Mouse (Mus musculus): ENCODE measurements at regions not wholly inside any gene's neighbourhood (a gene's known extent, or its start where the extent isn't known, plus 50 kb on each side); places are given as distances from the start of the nearest gene placed in this dataset.

GRCm38 (mm10) chr11:114176671-114177212 is 109.9 kb upstream of the Sdk2 start:
- no peak overlapping the region for H3K4me3 ChIP-seq
- H3K27ac ChIP-seq (replicated peaks), result no peak overlapping the region
- peaks cover 24% of the 10 kb centered on the region for H3K27me3 ChIP-seq (ENCODE audit: low read depth, poor library complexity, severe bottlenecking)
- DNase-seq (ENCODE audit: low spot score), result no peak
- H3K4me1 ChIP-seq, result peaks cover 42% of the 10 kb centered on the region
- 81% methylated on average over 4 of the region's 4 CpGs for WGBS
- H3K9me3 ChIP-seq (replicated peaks), result no peaks in the 10 kb centered on the region
- H3K36me3 ChIP-seq, result no peaks in the 10 kb centered on the region

DNA sequence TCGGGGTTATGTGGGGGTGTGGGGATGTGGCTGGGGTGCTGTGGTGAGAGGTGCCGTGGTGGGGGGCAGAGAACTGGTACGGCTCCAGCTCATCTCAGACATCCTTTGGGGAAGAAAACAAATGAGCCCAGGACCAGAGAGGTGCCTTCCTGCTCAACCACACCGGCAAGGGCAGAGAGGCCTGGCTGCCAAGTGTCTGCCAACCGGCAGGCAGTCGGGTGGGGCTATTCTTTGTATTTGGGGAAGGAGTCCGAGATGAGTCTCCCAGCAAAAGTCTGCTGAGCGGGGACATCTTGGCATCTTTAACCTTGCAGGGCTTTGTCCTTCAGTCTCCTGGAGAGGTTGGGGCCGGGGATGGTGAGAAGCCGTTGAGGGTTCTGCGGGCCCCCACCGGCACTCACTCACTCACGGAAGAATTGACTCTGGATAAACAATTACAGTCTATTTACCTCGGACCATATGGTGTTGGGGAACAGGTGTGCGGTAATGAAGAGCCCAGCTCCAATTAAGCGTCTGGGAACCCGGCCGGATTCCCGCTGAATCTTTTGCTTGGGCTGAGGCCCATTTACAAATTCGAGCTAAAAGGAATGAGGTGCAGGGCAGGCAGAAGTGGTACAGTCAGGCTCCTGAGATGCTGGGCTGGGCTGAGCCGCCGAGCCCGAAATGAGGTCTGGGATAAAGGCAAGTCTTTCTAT is 108.7 kb upstream of the Sdk2 start:
- Histone ChIP-seq H3K27ac (replicated peaks) (no peak overlapping the region), H3K4me3 (no peak overlapping the region), H3K27me3 (ENCODE audit: low read depth, poor library complexity, severe bottlenecking) (peaks cover 24% of the 10 kb centered on the region), H3K36me3 (no peaks in the 10 kb centered on the region), H3K9me3 (replicated peaks) (no peaks in the 10 kb centered on the region), H3K4me1 (peaks cover 42% of the 10 kb centered on the region)
- DNase-seq (ENCODE audit: low spot score), result no peak
- WGBS, result 39% methylated on average over 23 of the region's 23 CpGs

DNA sequence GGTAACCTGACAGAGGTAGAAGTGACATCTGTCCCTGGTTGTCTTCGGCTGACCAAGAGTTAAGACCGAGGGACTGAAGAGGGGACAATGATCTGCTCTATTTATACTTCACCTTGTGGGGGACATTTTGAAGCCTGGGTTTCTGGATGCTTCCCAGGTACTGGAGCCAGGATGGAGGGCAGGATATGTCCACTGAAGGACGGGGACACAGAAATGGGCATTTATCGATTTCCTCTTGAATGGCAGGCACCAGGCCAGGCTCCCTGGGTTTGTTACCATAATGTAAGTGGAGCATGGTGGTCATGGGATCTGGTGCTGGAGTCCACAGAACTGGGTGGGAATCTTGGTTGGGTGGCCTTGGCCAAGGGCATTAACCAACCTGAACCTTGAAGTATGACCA is 108.0 kb upstream of the Sdk2 start:
- H3K9me3 ChIP-seq (replicated peaks), result no peaks in the 10 kb centered on the region
- no peak for DNase-seq (ENCODE audit: low spot score)
- no peak overlapping the region for H3K4me3 ChIP-seq
- 87% methylated on average over 4 of the region's 4 CpGs for WGBS
- peaks cover 41% of the 10 kb centered on the region for H3K4me1 ChIP-seq
- no peaks in the 10 kb centered on the region for H3K36me3 ChIP-seq
- H3K27ac ChIP-seq (replicated peaks), result no peak overlapping the region
- H3K27me3 ChIP-seq (ENCODE audit: low read depth, poor library complexity, severe bottlenecking), result peaks cover 24% of the 10 kb centered on the region

- Histone ChIP-seq H3K27me3 (ENCODE audit: low read depth, poor library complexity, severe bottlenecking) (no peaks in the 10 kb centered on the region; the same call in 1 of the 2 replicates), H3K4me3 (no peak overlapping the region), H3K4me1 (peaks cover 10% of the 10 kb centered on the region), H3K27ac (replicated peaks) (no peak overlapping the region), H3K9me3 (replicated peaks) (no peaks in the 10 kb centered on the region), H3K36me3 (no peaks in the 10 kb centered on the region)
- WGBS, result 92% methylated on average over 13 of the region's 13 CpGs
- no peak for DNase-seq (ENCODE audit: low spot score)
Measured at GRCm38 (mm10) chr11:114168231-114168661, 101.4 kb upstream of the Sdk2 start.

- WGBS, result 45% methylated on average over 23 of the region's 23 CpGs
- H3K27ac ChIP-seq (replicated peaks), result no peak overlapping the region; the same call in 1 of the 2 replicates
- H3K27me3 ChIP-seq (ENCODE audit: low read depth, poor library complexity, severe bottlenecking), result no peaks in the 10 kb centered on the region; the same call in 1 of the 2 replicates
- DNase-seq (ENCODE audit: low spot score), result no peak
- no peaks in the 10 kb centered on the region for H3K36me3 ChIP-seq
- no peaks in the 10 kb centered on the region for H3K9me3 ChIP-seq (replicated peaks)
- peak overlapping the region; percentile 22 for H3K4me3 ChIP-seq
- peaks cover 10% of the 10 kb centered on the region for H3K4me1 ChIP-seq
Measured at GRCm38 (mm10) chr11:114165656-114166362, 99.0 kb upstream of the Sdk2 start.

GRCm38 (mm10) chr11:114152716-114153115 is 85.9 kb upstream of the Sdk2 start:
- no peaks in the 10 kb centered on the region for H3K27me3 ChIP-seq (ENCODE audit: low read depth, poor library complexity, severe bottlenecking)
- 89% methylated on average over 15 of the region's 15 CpGs for WGBS
- no peak overlapping the region for H3K27ac ChIP-seq (replicated peaks)
- no peak for DNase-seq (ENCODE audit: low spot score)
- no peak overlapping the region for H3K4me3 ChIP-seq
- no peaks in the 10 kb centered on the region for H3K9me3 ChIP-seq (replicated peaks)
- H3K36me3 ChIP-seq, result no peaks in the 10 kb centered on the region
- H3K4me1 ChIP-seq, result no peaks in the 10 kb centered on the region

DNA sequence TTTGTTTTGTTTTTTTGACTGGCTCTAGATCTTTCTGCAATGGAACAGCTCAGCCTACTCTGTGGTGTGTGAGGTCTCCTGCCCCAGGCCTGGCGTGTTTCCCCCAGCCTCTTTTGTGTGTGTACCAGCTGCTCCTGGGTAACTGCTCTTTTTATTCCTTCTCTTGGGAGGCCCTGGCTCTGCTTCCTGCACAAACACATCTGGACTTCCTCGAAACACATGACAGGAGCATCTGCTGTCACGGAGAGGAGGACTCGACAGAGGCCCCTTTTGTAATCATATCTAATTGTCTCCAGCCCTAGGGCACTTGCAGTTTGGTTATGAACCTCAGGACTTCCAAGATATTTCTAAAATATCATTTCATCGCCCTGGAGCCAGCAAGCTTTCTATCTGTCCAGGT is 79.5 kb upstream of the Sdk2 start:
- no peak overlapping the region for H3K4me3 ChIP-seq
- DNase-seq (ENCODE audit: low spot score), result no peak
- H3K9me3 ChIP-seq (replicated peaks), result no peaks in the 10 kb centered on the region
- peaks cover 11% of the 10 kb centered on the region for H3K4me1 ChIP-seq
- H3K27ac ChIP-seq (replicated peaks), result peak overlapping the region; percentile 38
- H3K36me3 ChIP-seq, result no peaks in the 10 kb centered on the region
- WGBS, result 50% methylated on average over 5 of the region's 5 CpGs
- H3K27me3 ChIP-seq (ENCODE audit: low read depth, poor library complexity, severe bottlenecking), result no peaks in the 10 kb centered on the region

DNA sequence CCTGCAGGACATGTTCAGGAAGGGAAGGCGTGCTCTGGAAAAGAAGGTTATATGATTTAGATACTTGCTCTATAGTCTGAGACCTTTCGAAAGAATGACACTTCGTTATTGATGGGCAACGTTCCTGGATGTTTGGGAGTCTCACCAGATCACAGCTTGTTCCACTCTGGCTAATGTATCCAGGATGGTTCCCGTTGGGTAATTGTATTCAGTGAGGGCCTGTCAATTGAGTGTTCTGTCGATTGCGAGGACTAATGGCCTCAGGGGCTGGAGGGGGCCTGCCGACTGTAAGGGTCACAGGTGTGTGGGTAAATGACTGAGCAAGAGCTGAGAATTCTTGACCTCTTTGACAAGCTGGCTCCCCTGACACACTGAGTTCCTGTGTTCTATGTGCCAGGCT is 62.4 kb upstream of the Sdk2 start:
- no peak overlapping the region for H3K4me3 ChIP-seq
- DNase-seq (ENCODE audit: low spot score), result no peak

GRCm38 (mm10) chr11:114128841-114129240 is 62.0 kb upstream of the Sdk2 start:
- H3K9me3 ChIP-seq (replicated peaks), result no peaks in the 10 kb centered on the region
- H3K4me3 ChIP-seq, result no peak overlapping the region
- peaks cover 16% of the 10 kb centered on the region for H3K4me1 ChIP-seq
- no peak for DNase-seq (ENCODE audit: low spot score)
- no peaks in the 10 kb centered on the region for H3K36me3 ChIP-seq
- WGBS, result 91% methylated on average over 8 of the region's 8 CpGs
- H3K27ac ChIP-seq (replicated peaks), result no peak overlapping the region
- no peaks in the 10 kb centered on the region for H3K27me3 ChIP-seq (ENCODE audit: low read depth, poor library complexity, severe bottlenecking)

More for the DNA sequence above, 62.4 kb upstream of the Sdk2 start:
- 84% methylated on average over 8 of the region's 8 CpGs for WGBS
- Histone ChIP-seq H3K36me3 (no peaks in the 10 kb centered on the region), H3K27me3 (ENCODE audit: low read depth, poor library complexity, severe bottlenecking) (no peaks in the 10 kb centered on the region), H3K9me3 (replicated peaks) (no peaks in the 10 kb centered on the region), H3K27ac (replicated peaks) (no peak overlapping the region), H3K4me1 (peaks cover 16% of the 10 kb centered on the region)

- DNase-seq (ENCODE audit: low spot score), result no peak
- H3K36me3 ChIP-seq, result no peaks in the 10 kb centered on the region
- no peaks in the 10 kb centered on the region for H3K9me3 ChIP-seq (replicated peaks)
- no peak overlapping the region for H3K27ac ChIP-seq (replicated peaks)
- no peak overlapping the region for H3K4me3 ChIP-seq
- H3K27me3 ChIP-seq (ENCODE audit: low read depth, poor library complexity, severe bottlenecking), result no peaks in the 10 kb centered on the region
- 31% methylated on average over 8 of the region's 8 CpGs for WGBS
- peaks cover 17% of the 10 kb centered on the region for H3K4me1 ChIP-seq
Measured at GRCm38 (mm10) chr11:114127426-114127825, 60.6 kb upstream of the Sdk2 start.

GRCm38 (mm10) chr11:114122175-114122574 is 55.3 kb upstream of the Sdk2 start:
- no peaks in the 10 kb centered on the region for H3K36me3 ChIP-seq
- H3K4me3 ChIP-seq, result no peak overlapping the region
- no peak for DNase-seq (ENCODE audit: low spot score)
- WGBS, result 76% methylated on average over 13 of the region's 13 CpGs
- H3K9me3 ChIP-seq (replicated peaks), result no peaks in the 10 kb centered on the region
- H3K27ac ChIP-seq (replicated peaks), result no peak overlapping the region
- H3K4me1 ChIP-seq, result peaks cover 18% of the 10 kb centered on the region
- no peaks in the 10 kb centered on the region for H3K27me3 ChIP-seq (ENCODE audit: low read depth, poor library complexity, severe bottlenecking)

DNA sequence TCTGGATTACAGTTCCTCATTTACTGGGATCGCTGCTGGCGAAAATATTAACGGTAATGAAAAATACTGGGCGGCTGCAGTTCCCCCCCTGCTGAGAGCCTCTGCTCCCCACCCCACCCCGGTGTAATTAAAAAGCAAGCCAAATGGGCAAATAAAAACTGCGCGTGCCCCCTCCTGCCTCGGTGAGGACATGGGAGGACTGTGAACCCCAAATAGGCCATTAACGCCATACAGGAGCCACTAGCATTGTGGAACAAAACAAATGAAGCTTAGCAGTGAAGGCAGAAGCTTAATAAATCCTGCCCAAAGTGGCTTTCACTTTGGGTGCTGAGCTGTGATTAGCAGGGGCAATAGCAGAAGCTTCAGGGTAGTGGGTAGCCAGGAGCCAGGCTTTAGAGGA is 52.3 kb upstream of the Sdk2 start:
- 92% methylated on average over 9 of the region's 9 CpGs for WGBS
- DNase-seq (ENCODE audit: low spot score), result no peak
- Histone ChIP-seq H3K4me3 (no peak overlapping the region), H3K36me3 (no peaks in the 10 kb centered on the region), H3K27me3 (ENCODE audit: low read depth, poor library complexity, severe bottlenecking) (no peaks in the 10 kb centered on the region), H3K27ac (replicated peaks) (no peak overlapping the region; the same call in 1 of the 2 replicates), H3K9me3 (replicated peaks) (no peaks in the 10 kb centered on the region), H3K4me1 (peaks cover 19% of the 10 kb centered on the region)

Measured in midbrain, embryonic 10.5 days (tissue).